Mouse (Mus musculus) ES-E14 (cell line): Measurements from ENCODE around the gene Klk7. TPM values are rescaled to one million over a fixed set of nuclear protein-coding genes. Genes with fewer than 3 reads are reported as not detected.
A peak's percentile ranks its signal among the peaks of the same experiment; 100 is the strongest.

Experiments
- DNase-seq: peaks from one replicate; pipeline ENCODE4 v3.0.0-alpha.2; 2013; ENCODE audit warnings: low read depth, low spot score
- H3K27ac ChIP-seq: 2 replicates; pipeline ENCODE4 v1.5.1; 2012; ENCODE audit warnings: low read depth, mild to moderate bottlenecking, low read length, moderate library complexity, mixed read lengths; ENCODE audit not compliant: poor library complexity, insufficient read depth, severe bottlenecking
- H3K36me3 ChIP-seq: 2 replicates; pipeline ENCODE4 v1.6.1; 2012; ENCODE audit warnings: mild to moderate bottlenecking, low read length, moderate library complexity, mixed read lengths; ENCODE audit not compliant: control insufficient read depth, poor library complexity, insufficient read depth, severe bottlenecking
- H3K4me1 ChIP-seq, 2 experiments: fragments of 150-350 bp in 1 of 2; sonication (generic) in 1 of 2; 2 replicates each; pipeline ENCODE4 v1.6.1; 2012; ENCODE audit warnings: low read length in 2 of 2, mild to moderate bottlenecking in 1 of 2, mixed read lengths in 1 of 2; ENCODE audit not compliant: control insufficient read depth in 2 of 2, insufficient read depth in 2 of 2, poor library complexity in 1 of 2
- H3K4me3 ChIP-seq, 2 experiments: fragments of 150-350 bp in 1 of 2; sonication (generic) in 1 of 2; 2 replicates each; pipeline ENCODE4 v1.5.1; 2012; ENCODE audit warnings: low read length in 2 of 2, low read depth in 1 of 2, mild to moderate bottlenecking in 1 of 2, mixed read lengths in 1 of 2; ENCODE audit not compliant: insufficient read depth in 1 of 2, poor library complexity in 1 of 2, severe bottlenecking in 1 of 2
- H3K9ac ChIP-seq: 2 replicates; pipeline ENCODE4 v1.6.1; 2012; ENCODE audit warnings: low read depth, mild to moderate bottlenecking, low read length, mixed read lengths; ENCODE audit not compliant: poor library complexity, insufficient read depth, severe bottlenecking
- H3K9me3 ChIP-seq: fragments of 150-350 bp; sonication (generic); 2 replicates; pipeline ENCODE4 v1.6.1; 2012; ENCODE audit warnings: low read depth, mild to moderate bottlenecking, low read length; ENCODE audit not compliant: control insufficient read depth, insufficient read depth
- CHD2 ChIP-seq: IDR thresholded peaks from 2 replicates; pipeline ENCODE4 v1.6.1; 2014; ENCODE audit warnings: mild to moderate bottlenecking, low read depth, low read length, inconsistent platforms
- HCFC1 ChIP-seq: IDR thresholded peaks from 2 replicates; pipeline ENCODE4 v1.6.1; 2012; ENCODE audit warnings: low read length, inconsistent platforms, borderline replicate concordance; ENCODE audit not compliant: insufficient read depth
- MAFK ChIP-seq: IDR thresholded peaks from 2 replicates; pipeline ENCODE4 v1.6.1; 2014; ENCODE audit warnings: mild to moderate bottlenecking, low read depth, low read length, inconsistent platforms; ENCODE audit not compliant: insufficient read depth
- ZC3H11A ChIP-seq: IDR thresholded peaks from 2 replicates; pipeline ENCODE4 v1.6.1; 2012; ENCODE audit warnings: low read depth, mild to moderate bottlenecking, inconsistent platforms, low read length, borderline replicate concordance
- ZNF384 ChIP-seq: IDR thresholded peaks from 2 replicates; pipeline ENCODE4 v1.6.1; 2012; ENCODE audit warnings: low read depth, low read length, inconsistent platforms
- in situ Hi-C, 2 experiments: fragments of 600-800 bp; cut with MboI; formaldehyde crosslinking; loops; one replicate each; pipeline ENCODE4 v1.15.1; 2025; ENCODE audit warnings: low sequenced_read_pairs in 2 of 2, inconsistent platforms in 1 of 2; ENCODE audit not compliant: unreplicated experiment in 2 of 2
- total RNA-seq: library from RNA; depleted of rRNA; stranded (reverse); fragments of 300-350 nt; gene quantifications from 2 replicates; pipeline ENCODE4 v1.2.3, GENCODE M21; 2012

Gene Klk7
- total RNA-seq, 1 experiment = 0.49 TPM

DNA sequence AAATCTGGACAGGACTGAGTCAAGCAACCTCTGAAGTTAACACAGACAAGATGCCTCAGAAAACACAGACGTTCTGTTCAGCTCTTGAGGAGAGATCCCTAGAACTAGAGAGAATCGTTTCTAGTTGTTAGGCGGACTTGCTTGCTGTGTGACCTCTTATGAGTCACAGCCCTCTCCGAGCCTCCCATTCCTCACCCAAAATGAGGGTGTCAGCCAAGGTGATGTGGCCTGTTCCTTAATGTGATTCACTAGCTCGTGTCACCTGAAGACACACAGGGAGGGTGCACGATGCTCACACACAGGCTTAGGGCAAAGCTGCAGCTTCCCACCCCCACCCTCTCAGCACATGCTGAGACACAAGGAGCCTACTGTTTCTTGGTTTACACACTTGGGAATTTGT lies 30.9 kb upstream of the Klk7 start:
- H3K27ac ChIP-seq = no peak overlapping the region
- in situ Hi-C loops = no loop called here
- H3K9ac ChIP-seq = no peak overlapping the region
- H3K4me1 ChIP-seq = peaks cover 0 to 30% of the 10 kb centered on the region in 2 experiments; a peak in 3 of 4 replicates
- H3K4me3 ChIP-seq = no peak overlapping the region
- no peaks in the 10 kb centered on the region for H3K36me3 ChIP-seq
- no peak for DNase-seq
- TF ChIP-seq ZNF384 = no peak
- no peak for TF ChIP-seq ZC3H11A
- TF ChIP-seq HCFC1 = no peak
- no peak for TF ChIP-seq CHD2
- TF ChIP-seq MAFK = no peak
- no peaks in the 10 kb centered on the region for H3K9me3 ChIP-seq

DNA sequence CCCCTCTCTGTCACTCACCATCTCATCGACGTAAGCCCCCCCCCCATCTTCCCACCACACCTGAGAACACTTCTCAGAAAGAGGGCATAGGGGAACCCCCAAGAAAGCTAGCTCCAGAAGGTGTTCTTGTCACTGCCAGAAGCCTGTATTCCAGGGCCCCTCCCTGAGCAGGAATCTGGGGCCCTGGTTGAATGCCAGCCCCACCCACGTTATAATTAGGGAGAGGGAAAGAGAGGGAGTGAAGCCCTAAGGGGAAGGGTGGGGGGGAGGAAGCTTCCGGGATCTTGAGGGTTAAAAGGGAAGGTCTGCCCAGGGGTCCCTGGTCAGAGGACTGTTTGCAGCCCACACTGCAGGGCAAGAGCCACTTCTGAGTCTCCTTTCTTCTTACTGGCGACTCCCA lies 30.3 kb upstream of the Klk7 start, which contains the start of gene Klk10:
TSS of gene Klk10 (plus strand) at position 290 of the 400 bp plus-strand sequence.
- Histone ChIP-seq H3K9ac (no peak within 1 kb of the TSS; the same call in 1 of the 2 replicates), H3K4me3 (no peak within 1 kb of the TSS; a peak in 1 of 4 replicates), H3K9me3 (no peaks in the 10 kb centered on the region), H3K4me1 (peaks cover 0 to 26% of the 10 kb centered on the region in 2 experiments; a peak in 3 of 4 replicates), H3K27ac (no peak within 1 kb of the TSS), H3K36me3 (no peaks in the 10 kb centered on the region)
- DNase-seq = no peak
- in situ Hi-C loops = no loop called here
- TF ChIP-seq MAFK (no peak), CHD2 (no peak), ZNF384 (no peak), ZC3H11A (no peak), HCFC1 (no peak)

GRCm38 (mm10) chr7:43781541-43781940 lies 29.6 kb upstream of the Klk7 start:
- DNase-seq = no peak
- Histone ChIP-seq H3K9me3 (no peaks in the 10 kb centered on the region), H3K4me3 (no peak overlapping the region; a peak in 1 of 4 replicates)

DNA sequence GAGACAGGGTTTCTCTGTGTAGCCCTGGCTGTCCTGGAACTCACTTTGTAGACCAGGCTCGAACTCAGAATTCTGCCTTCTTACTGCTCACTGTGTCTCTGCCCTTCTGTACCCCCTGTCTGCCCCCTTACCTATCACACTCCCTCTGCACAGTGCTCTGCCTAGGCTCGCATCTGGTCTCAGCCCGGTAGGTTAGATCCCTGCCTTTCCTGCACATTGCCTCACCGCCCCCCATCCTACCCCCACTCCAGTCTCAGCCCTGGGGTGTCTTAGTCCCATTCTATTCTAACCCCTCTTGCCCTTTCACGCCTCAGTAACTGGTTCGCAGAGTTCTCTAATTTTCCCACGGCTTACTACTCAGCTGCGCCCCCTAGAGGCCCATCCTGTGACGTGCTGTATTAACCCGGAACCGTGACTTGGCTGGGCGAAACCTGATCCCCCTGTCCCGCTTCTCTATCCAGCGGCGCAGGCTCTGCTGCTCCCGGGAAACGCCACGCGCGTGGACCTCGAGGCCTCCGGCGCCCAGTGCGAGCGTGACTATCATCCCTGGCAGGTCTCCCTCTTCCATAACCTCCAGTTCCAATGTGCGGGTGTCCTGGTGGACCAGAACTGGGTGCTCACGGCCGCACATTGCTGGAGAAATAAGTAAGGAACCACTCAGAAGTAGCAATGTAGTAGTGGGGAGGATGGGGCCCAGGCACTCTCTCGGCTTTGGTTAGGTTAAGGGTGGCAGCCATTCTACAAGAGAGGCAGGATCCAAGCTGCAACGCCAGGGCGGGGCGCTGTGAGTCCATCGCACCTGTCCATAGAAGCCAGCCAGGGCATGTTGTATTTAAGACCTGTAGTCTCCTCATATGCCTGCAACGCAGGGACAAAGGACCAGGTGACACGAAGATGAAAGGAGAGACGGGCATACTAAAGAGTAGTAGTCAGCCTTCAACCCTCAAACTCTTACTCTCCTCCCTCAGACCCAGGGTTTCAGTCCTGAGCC lies 28.5 kb upstream of the Klk7 start:
- in situ Hi-C loops = no loop called here
- peak; percentile 90 for DNase-seq
- no peaks in the 10 kb centered on the region for H3K36me3 ChIP-seq

More at GRCm38 (mm10) chr7:43781541-43781940, 29.6 kb upstream of the Klk7 start:
- H3K9ac ChIP-seq = no peak overlapping the region; the same call in 1 of the 2 replicates
- H3K36me3 ChIP-seq = no peaks in the 10 kb centered on the region
- peaks cover 0 to 21% of the 10 kb centered on the region in 2 experiments; a peak in 3 of 4 replicates for H3K4me1 ChIP-seq
- TF ChIP-seq HCFC1 (no peak), ZC3H11A (no peak), CHD2 (no peak), MAFK (no peak), ZNF384 (no peak)
- in situ Hi-C loops = no loop called here
- no peak overlapping the region for H3K27ac ChIP-seq

More for the DNA sequence above, 28.5 kb upstream of the Klk7 start:
- Histone ChIP-seq H3K4me1 (peaks cover 0 to 19% of the 10 kb centered on the region in 2 experiments; a peak in 3 of 4 replicates), H3K9ac (peak overlapping the region; percentile 67), H3K27ac (no peak overlapping the region), H3K9me3 (no peaks in the 10 kb centered on the region), H3K4me3 (peak overlapping the region; percentile 45 to 56; a peak in 3 of 4 replicates)
- no peak for TF ChIP-seq ZNF384
- peak; percentile 51; the same call in 1 of the 2 replicates for TF ChIP-seq MAFK
- no peak for TF ChIP-seq CHD2
- TF ChIP-seq HCFC1 = peak; percentile 36; the same call in 1 of the 2 replicates
